Mouse (Mus musculus) liver, embryonic 14.5 days (tissue): Measurements from ENCODE around the gene Magi1. TPM values are rescaled to one million over a fixed set of nuclear protein-coding genes. Genes with fewer than 3 reads are reported as not detected.

Source experiments
- ATAC-seq: fragments of 200-750 bp; cut with Nextera tagmentation; 2 replicates; pipeline ENCODE4 v1.8.0; 2017; ENCODE audit warnings: moderate number of reproducible peaks, mild to moderate bottlenecking, moderate library complexity; ENCODE audit not compliant: insufficient read depth
- DNase-seq, 3 experiments: peaks; one replicate each; pipeline ENCODE4 v3.0.0-alpha.2; 2012 to 2013; ENCODE audit warnings: low read depth in 3 of 3, low spot score in 3 of 3
- H3K27ac ChIP-seq: fragments of 300-500 bp; sonication (generic); 2 replicates; pipeline ENCODE4 v1.5.1; 2014; ENCODE audit warnings: moderate library complexity, mild to moderate bottlenecking, control low read depth, inconsistent platforms
- H3K27me3 ChIP-seq: fragments of 300-500 bp; sonication (generic); 2 replicates; pipeline ENCODE4 v1.6.1; 2014; ENCODE audit warnings: mild to moderate bottlenecking, low read length, moderate library complexity; ENCODE audit not compliant: control insufficient read depth, insufficient read depth
- H3K36me3 ChIP-seq: fragments of 300-500 bp; sonication (generic); replicated peaks from 2 replicates; pipeline ENCODE4 v1.6.1; 2014; ENCODE audit warnings: low read depth; ENCODE audit not compliant: control insufficient read depth, insufficient read depth
- H3K4me1 ChIP-seq, 2 experiments: fragments of 200-500 bp in 1 of 2; fragments of 300-500 bp in 1 of 2; sonication (generic) in 1 of 2; replicated peaks; 2 replicates each; pipeline ENCODE4 v1.6.1; 2012 to 2014; ENCODE audit warnings: antibody characterized with exemption in 1 of 2, inconsistent platforms in 1 of 2, low read length in 1 of 2; ENCODE audit not compliant: control insufficient read depth in 2 of 2, insufficient read depth in 2 of 2
- H3K4me2 ChIP-seq: fragments of 300-500 bp; sonication (generic); 2 replicates; pipeline ENCODE4 v1.6.1; 2014; ENCODE audit warnings: low read depth, mild to moderate bottlenecking, control low read depth, moderate library complexity
- H3K4me3 ChIP-seq, 2 experiments: fragments of 200-500 bp in 1 of 2; fragments of 300-500 bp in 1 of 2; sonication (generic) in 1 of 2; 2 replicates each; pipeline ENCODE4 v1.5.1; 2012 to 2014; ENCODE audit warnings: low read depth in 2 of 2, low read length in 2 of 2, mild to moderate bottlenecking in 2 of 2, control low read depth in 1 of 2, inconsistent platforms in 1 of 2, moderate library complexity in 1 of 2; ENCODE audit not compliant: insufficient read depth in 1 of 2
- H3K9ac ChIP-seq: fragments of 300-500 bp; sonication (generic); replicated peaks from 2 replicates; pipeline ENCODE4 v1.6.1; 2014; ENCODE audit warnings: mild to moderate bottlenecking, control low read depth, moderate library complexity
- H3K9me3 ChIP-seq: fragments of 300-500 bp; sonication (generic); 2 replicates; pipeline ENCODE4 v1.6.1; 2016; ENCODE audit warnings: low read length, mixed read lengths; ENCODE audit not compliant: control insufficient read depth
- CTCF ChIP-seq: IDR thresholded peaks from 2 replicates; pipeline ENCODE4 v1.5.1; 2016; ENCODE audit warnings: antibody characterized with exemption, low read depth, control low read depth
- EP300 ChIP-seq: IDR thresholded peaks from 2 replicates; pipeline ENCODE4 v1.6.1; 2016; ENCODE audit warnings: antibody characterized with exemption, low read depth
- WGBS: fragments of 180-500 bp; shearing (Covaris S2); extraction: QIAGEN DNeasy Blood & Tissue Kit; methylation state at CpG from one replicate; pipeline ENCODE4 v1.1.7; 2014; ENCODE audit not compliant: insufficient replicate concordance; 5-methylcytosine and 5-hydroxymethylcytosine counted together
- polyA plus RNA-seq, 2 experiments: library from polyadenylated mRNA; depleted of rRNA in 1 of 2; stranded (reverse) in 1 of 2; unstranded in 1 of 2; fragments of >200 nt; fragmentation: Nextera tagmentation in 1 of 2; extraction: Ambion mirVana in 1 of 2; gene quantifications; 2 replicates each; pipeline versions ENCODE4 v1.2.1 to v1.2.3; 2012 to 2014

Gene Magi1
- polyA plus RNA-seq, 2 experiments, result 1.1 to 1.3 TPM

DNA sequence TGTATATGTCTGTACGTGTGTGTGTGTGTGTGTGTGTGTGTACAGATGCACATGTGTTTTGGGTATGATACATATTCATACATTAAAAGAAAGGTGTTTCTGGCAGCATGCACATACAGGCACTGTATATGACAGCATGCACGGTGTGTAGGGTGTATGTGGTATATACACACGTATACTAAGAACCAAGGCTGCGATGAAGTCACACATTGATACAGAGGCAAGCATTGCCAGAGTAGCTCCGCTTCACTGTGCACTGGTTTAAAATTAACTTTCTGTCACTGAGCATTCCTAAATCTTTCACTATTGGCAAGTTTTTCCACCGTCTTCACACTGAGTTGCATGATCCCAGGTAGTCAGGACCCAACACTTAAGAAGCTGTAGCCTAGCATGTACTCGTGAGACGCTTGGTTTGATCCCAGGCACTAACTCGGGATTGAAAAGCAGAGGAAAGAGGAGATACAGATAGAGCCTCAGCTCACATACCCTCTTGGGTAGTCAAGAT is 34.4 kb downstream of the Magi1 start:
- no peaks in the 10 kb centered on the region for H3K27me3 ChIP-seq
- H3K9ac ChIP-seq, result no peak overlapping the region
- no peak overlapping the region for H3K27ac ChIP-seq
- no peak for ATAC-seq
- no peak for DNase-seq
- WGBS, result 60% methylated on average over 9 of the region's 9 CpGs
- no peaks in the 10 kb centered on the region for H3K9me3 ChIP-seq
- peaks cover 0 to 10% of the 10 kb centered on the region in 2 experiments; a peak in 2 of 4 replicates for H3K4me1 ChIP-seq
- no peak overlapping the region for H3K4me2 ChIP-seq
- TF ChIP-seq EP300 (no peak), CTCF (no peak)
- H3K4me3 ChIP-seq, result no peak overlapping the region
- H3K36me3 ChIP-seq, result no peaks in the 10 kb centered on the region

- ATAC-seq (no peak), DNase-seq (no peak)
- no peaks in the 10 kb centered on the region for H3K27me3 ChIP-seq
- peaks cover 0 to 16% of the 10 kb centered on the region in 2 experiments; a peak in 2 of 4 replicates for H3K4me1 ChIP-seq
- no peak overlapping the region for H3K27ac ChIP-seq
- 58% methylated on average over 6 of the region's 6 CpGs for WGBS
- H3K4me3 ChIP-seq, result no peak overlapping the region
- TF ChIP-seq EP300, result no peak
- no peak for TF ChIP-seq CTCF
- H3K4me2 ChIP-seq, result no peak overlapping the region
- H3K9ac ChIP-seq, result no peak overlapping the region
- no peaks in the 10 kb centered on the region for H3K36me3 ChIP-seq
- H3K9me3 ChIP-seq, result no peaks in the 10 kb centered on the region
Observed at GRCm38 (mm10) chr6:94241251-94241650, 42.5 kb downstream of the Magi1 start.

DNA sequence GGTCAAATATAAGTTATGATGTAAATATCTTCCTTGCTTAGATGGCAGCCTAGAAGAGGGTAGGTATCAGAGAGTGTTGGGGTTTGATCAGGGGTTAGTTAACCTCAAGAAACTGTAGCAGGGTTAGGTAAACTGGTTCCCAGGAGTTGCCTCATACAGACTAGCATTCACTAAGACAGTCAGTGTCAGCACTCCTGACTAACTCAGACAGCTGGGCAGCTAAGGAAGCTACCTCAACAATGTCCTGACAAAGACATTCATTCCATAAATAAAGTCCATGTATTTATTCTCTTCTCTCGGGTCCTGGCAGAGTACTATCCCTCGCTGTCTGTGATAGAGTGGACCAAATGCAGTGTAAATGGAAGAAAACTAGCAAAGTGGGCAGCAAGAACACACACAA is 45.1 kb downstream of the Magi1 start:
- Histone ChIP-seq H3K9ac (no peak overlapping the region), H3K9me3 (no peaks in the 10 kb centered on the region), H3K36me3 (no peaks in the 10 kb centered on the region), H3K27me3 (no peaks in the 10 kb centered on the region), H3K27ac (no peak overlapping the region), H3K4me2 (no peak overlapping the region), H3K4me3 (no peak overlapping the region), H3K4me1 (peaks cover 0 to 16% of the 10 kb centered on the region in 2 experiments; a peak in 2 of 4 replicates)
- no peak for ATAC-seq
- TF ChIP-seq EP300 (no peak), CTCF (no peak)
- DNase-seq, result no peak
- WGBS, result 52% methylated on average over 2 of the region's 2 CpGs

DNA sequence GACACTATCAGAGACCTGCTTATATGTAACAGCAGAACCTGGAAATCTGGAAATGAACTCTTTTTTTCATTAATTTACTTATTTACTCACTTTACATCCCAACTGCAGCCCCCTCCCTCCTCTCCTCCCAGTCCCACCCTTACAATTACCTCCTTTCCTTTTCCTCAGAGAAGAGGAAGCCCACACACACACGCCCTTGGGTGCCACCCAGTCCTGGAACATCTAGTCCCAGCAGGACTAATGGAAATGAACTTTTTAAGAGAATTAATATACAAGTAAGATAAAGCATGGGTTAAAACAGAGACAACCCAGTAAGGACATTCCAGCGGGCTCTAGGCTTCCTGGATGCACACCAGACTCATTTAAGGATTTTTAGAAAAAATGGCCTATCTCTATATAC is 46.8 kb downstream of the Magi1 start:
- Histone ChIP-seq H3K9me3 (no peaks in the 10 kb centered on the region), H3K4me3 (no peak overlapping the region), H3K9ac (no peak overlapping the region), H3K4me2 (no peak overlapping the region), H3K27ac (no peak overlapping the region), H3K36me3 (no peaks in the 10 kb centered on the region), H3K27me3 (no peaks in the 10 kb centered on the region), H3K4me1 (peaks cover 0 to 16% of the 10 kb centered on the region in 2 experiments; a peak in 2 of 4 replicates)
- no peak for DNase-seq
- no peak for TF ChIP-seq CTCF
- TF ChIP-seq EP300, result no peak
- 56% methylated on average over 2 of the region's 2 CpGs for WGBS
- ATAC-seq, result no peak

GRCm38 (mm10) chr6:94232243-94232785 is 51.4 kb downstream of the Magi1 start:
- WGBS, result 34% methylated on average over 3 of the region's 3 CpGs
- H3K4me3 ChIP-seq, result no peak overlapping the region

More at GRCm38 (mm10) chr6:94232243-94232785, 51.4 kb downstream of the Magi1 start:
- Histone ChIP-seq H3K9me3 (no peaks in the 10 kb centered on the region), H3K36me3 (no peaks in the 10 kb centered on the region), H3K27ac (no peak overlapping the region), H3K9ac (no peak overlapping the region), H3K27me3 (no peaks in the 10 kb centered on the region), H3K4me1 (peaks cover 0 to 6% of the 10 kb centered on the region in 2 experiments; a peak in 1 of 4 replicates), H3K4me2 (no peak overlapping the region)
- ATAC-seq (no peak), DNase-seq (no peak)
- no peak for TF ChIP-seq EP300
- TF ChIP-seq CTCF, result no peak
